Mouse (Mus musculus) cerebellum, adult 2 months (tissue): ENCODE results near the gene Casp1.

ENCODE experiments used
- CTCF ChIP-seq: fragments of 200-500 bp; IDR thresholded peaks from 2 replicates; pipeline ENCODE4 v1.5.1; 2011; ENCODE audit warnings: low read depth, mild to moderate bottlenecking, control low read depth, low read length, moderate library complexity, borderline replicate concordance; ENCODE audit not compliant: insufficient read depth
- POLR2A ChIP-seq: fragments of 200-500 bp; IDR thresholded peaks from 2 replicates; pipeline ENCODE4 v1.6.1; 2011; ENCODE audit warnings: low read length, control low read depth, borderline replicate concordance; ENCODE audit not compliant: insufficient read depth

- no peak for TF ChIP-seq POLR2A
- no peak for TF ChIP-seq CTCF
These were observed 10.2 kb downstream of the Casp1 start, which contains the start of gene Casp4 for GRCm38 (mm10) chr9:5308561-5308960.
